8 mouse cellular contexts compared by ENCODE assay signal in the genomic region with DNA sequence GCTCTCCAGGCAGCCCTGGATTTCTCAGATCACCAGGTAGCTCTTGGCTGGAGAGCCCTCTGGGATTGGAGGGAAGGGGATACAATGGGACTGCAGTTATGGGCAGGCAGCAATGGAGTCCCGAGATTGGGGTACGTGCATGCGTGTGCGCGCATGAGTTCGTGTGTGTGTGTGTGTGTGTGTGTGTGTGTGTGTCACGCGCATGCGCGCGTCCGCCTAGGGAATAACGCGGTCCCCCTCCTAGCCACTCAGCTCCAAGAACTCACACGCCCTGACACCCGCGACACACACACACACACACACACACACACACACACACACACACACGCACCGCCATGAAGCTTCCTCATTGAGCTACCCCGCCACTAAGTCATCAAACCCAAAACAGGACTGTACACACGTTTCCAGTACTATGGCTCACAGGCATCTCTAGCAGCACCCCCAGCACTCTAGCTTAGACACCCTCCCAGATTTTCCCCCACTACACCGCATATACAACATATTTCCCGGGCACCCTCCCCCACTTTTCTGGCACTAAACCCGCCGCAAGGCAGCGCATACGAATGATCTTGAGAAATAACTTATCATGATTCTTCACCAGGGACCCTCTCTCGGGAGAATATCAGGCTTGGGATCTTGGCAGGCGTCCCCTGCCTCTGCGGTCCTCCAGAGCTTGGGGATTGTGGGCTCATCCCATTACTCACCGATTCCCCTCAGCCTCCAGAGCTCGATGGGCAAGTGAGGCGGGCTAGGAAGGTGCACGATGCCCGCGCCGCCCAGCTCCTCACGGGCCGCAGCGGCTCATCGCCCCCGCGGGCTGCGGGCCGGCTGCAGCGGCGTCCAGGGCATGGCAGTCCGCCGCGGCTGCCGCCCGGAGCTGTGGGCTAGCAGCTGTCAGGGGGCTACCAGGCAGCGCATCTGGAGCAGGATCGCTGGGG. TPM values are rescaled to one million over a fixed set of nuclear protein-coding genes. Genes with fewer than 3 reads are reported as not detected.
DNase-seq lines count a peak whose midpoint lies in the region; ATAC-seq and TF ChIP-seq lines count a peak whose summit lies in the region.

No protein-coding gene starts in this region.

- TF ChIP-seq CTCF in testis, adult 2 months (IDR thresholded peaks at IDR 0.05; ENCODE audit: control insufficient read depth, insufficient read depth, insufficient replicate concordance, low read depth, low read length) = no peak

- H3K9me3 ChIP-seq in heart, embryonic 12.5 days (replicated peaks) = no peaks in the 10 kb centered on the region
- no peaks in the 10 kb centered on the region for H3K9me3 ChIP-seq in stomach, embryonic 15.5 days

- no peak for DNase-seq in testis, postnatal 14 days (ENCODE audit: low spot score)
- DNase-seq in embryo, embryonic 9.5 days (ENCODE audit: extremely low spot score) = peak; percentile 67
- DNase-seq in layer of hippocampus, postnatal 36 days = peak; percentile 46 to 54
- DNase-seq in mesoderm, embryonic 11.5 days (ENCODE audit: low read depth, low spot score) = peak; percentile 72
- no peak for DNase-seq in natural killer cell, adult 2 months (ENCODE audit: low spot score in 2 of 2)

- H3K4me2 ChIP-seq in heart, embryonic 12.5 days = peak overlapping the region; percentile 90
- H3K4me2 ChIP-seq in stomach, embryonic 15.5 days = peak overlapping the region; percentile 100

- peak overlapping the region; percentile 66 for H3K9ac ChIP-seq in heart, embryonic 12.5 days
- H3K9ac ChIP-seq in stomach, embryonic 15.5 days = peak overlapping the region; percentile 77

- no peak overlapping the region for H3K27ac ChIP-seq in testis, adult 2 months (ENCODE audit: control insufficient read depth, insufficient read depth, low read depth, low read length)
- no peak overlapping the region for H3K27ac ChIP-seq in heart, embryonic 12.5 days (ENCODE audit: poor library complexity, severe bottlenecking)
- no peak overlapping the region for H3K27ac ChIP-seq in stomach, embryonic 15.5 days

- ATAC-seq in heart, embryonic 12.5 days (ENCODE audit: insufficient number of reproducible peaks, low FRiP score) = peak; percentile 42; the same call in 1 of the 2 replicates
- 0 out of 2 replicates have a peak, but pooled peaks have one; percentile 27 for ATAC-seq in stomach, embryonic 15.5 days (ENCODE audit: insufficient read depth, low FRiP score, low read depth)

- peaks cover 14% of the 10 kb centered on the region for H3K4me1 ChIP-seq in testis, adult 2 months (ENCODE audit: control insufficient read depth, insufficient read depth, low read length)
- H3K4me1 ChIP-seq in heart, embryonic 12.5 days (replicated peaks) = 0 out of 2 replicates have a peak, but pooled peaks cover 14% of the 10 kb centered on the region
- H3K4me1 ChIP-seq in stomach, embryonic 15.5 days = peaks cover 12% of the 10 kb centered on the region; the same call in 1 of the 2 replicates

- H3K36me3 ChIP-seq in testis, adult 2 months (ENCODE audit: control insufficient read depth, insufficient read depth, low read length) = no peaks in the 10 kb centered on the region
- no peaks in the 10 kb centered on the region for H3K36me3 ChIP-seq in heart, embryonic 12.5 days
- H3K36me3 ChIP-seq in stomach, embryonic 15.5 days = no peaks in the 10 kb centered on the region

- TF ChIP-seq POLR2A in testis, adult 2 months (IDR thresholded peaks at IDR 0.05; ENCODE audit: control insufficient read depth, low read depth, low read length) = no peak

- H3K27me3 ChIP-seq in testis, adult 2 months (ENCODE audit: control insufficient read depth, insufficient read depth, low read length) = no peaks in the 10 kb centered on the region; the same call in 1 of the 2 replicates
- peaks cover 53% of the 10 kb centered on the region for H3K27me3 ChIP-seq in heart, embryonic 12.5 days (replicated peaks)
- H3K27me3 ChIP-seq in stomach, embryonic 15.5 days (replicated peaks) = peaks cover 13% of the 10 kb centered on the region; the same call in 1 of the 2 replicates

- H3K4me3 ChIP-seq in testis, adult 2 months (ENCODE audit: control insufficient read depth, low read depth, low read length) = peak overlapping the region; percentile 23; the same call in 1 of the 2 replicates
- H3K4me3 ChIP-seq in heart, embryonic 12.5 days = peak overlapping the region; percentile 54
- peak overlapping the region; percentile 61 for H3K4me3 ChIP-seq in stomach, embryonic 15.5 days (replicated peaks)

- 4% methylated on average over 54 of the region's 54 CpGs for WGBS in heart, embryonic 12.5 days
- 3% methylated on average over 52 of the region's 54 CpGs for WGBS in stomach, embryonic 15.5 days

RNA-seq across cellular contexts. Expression of a gene that starts 0.8 kb away (rescaled TPM):
- 0.05 and 0.07 TPM in 2 replicates for polyA plus RNA-seq in testis, adult 2 months (2012; rRNA removed)
- polyA plus RNA-seq in heart, embryonic 12.5 days (2016; fragmentation: Nextera tagmentation; extraction: Ambion mirVana) = 0.43 and 0.49 TPM in 2 replicates
- 10 to 100 TPM in 1 of 2 experiments, 1 to 10 TPM in 1; 9.9 to 10.8 TPM for total RNA-seq in layer of hippocampus, postnatal 36 days (2021)
- polyA plus RNA-seq in stomach, embryonic 15.5 days (2015; fragmentation: Nextera tagmentation; extraction: Ambion mirVana) = 0.43 and 0.63 TPM in 2 replicates

RNA-seq across cellular contexts. Expression of a gene that starts 47.1 kb away (rescaled TPM):
- 100 and 130 TPM in 2 replicates for polyA plus RNA-seq in testis, adult 2 months (2012; rRNA removed)
- 0.14 and 0.18 TPM in 2 replicates for polyA plus RNA-seq in heart, embryonic 12.5 days (2016; fragmentation: Nextera tagmentation; extraction: Ambion mirVana)
- total RNA-seq in layer of hippocampus, postnatal 36 days (2021) = 1 to 10 TPM; 1.6 to 2.5 TPM
- polyA plus RNA-seq in stomach, embryonic 15.5 days (2015; fragmentation: Nextera tagmentation; extraction: Ambion mirVana) = 0.09 and 0.27 TPM in 2 replicates

Comparison
In these comparisons a context has a peak if more than half of its experiments do, and no peak if none do; other contexts are left out.
1. DNase-seq: peak in embryo, embryonic 9.5 days (single experiment), layer of hippocampus, postnatal 36 days (2 of 2) and mesoderm, embryonic 11.5 days (single experiment); none in testis, postnatal 14 days (single experiment) and natural killer cell, adult 2 months (0 of 2).
2. RNA of a gene that starts 47.1 kb away (polyA plus RNA-seq): 100 to 130 TPM in testis, adult 2 months; 0.14 to 0.18 TPM in heart, embryonic 12.5 days and 0.09 to 0.27 TPM in stomach, embryonic 15.5 days; every median in the first group is over 10 times any median in the second.
3. Peak in every context shown above with its lines, with median percentiles within 50 percentile points of each other: H3K4me3 ChIP-seq.